Mouse (Mus musculus) lung, postnatal 4 days (tissue): ENCODE measurements around the gene Stk36.

ENCODE experiments used
- DNase-seq, 2 experiments: peaks; one replicate each; pipeline ENCODE4 v3.0.0; 2021

The Stk36 gene

DNA sequence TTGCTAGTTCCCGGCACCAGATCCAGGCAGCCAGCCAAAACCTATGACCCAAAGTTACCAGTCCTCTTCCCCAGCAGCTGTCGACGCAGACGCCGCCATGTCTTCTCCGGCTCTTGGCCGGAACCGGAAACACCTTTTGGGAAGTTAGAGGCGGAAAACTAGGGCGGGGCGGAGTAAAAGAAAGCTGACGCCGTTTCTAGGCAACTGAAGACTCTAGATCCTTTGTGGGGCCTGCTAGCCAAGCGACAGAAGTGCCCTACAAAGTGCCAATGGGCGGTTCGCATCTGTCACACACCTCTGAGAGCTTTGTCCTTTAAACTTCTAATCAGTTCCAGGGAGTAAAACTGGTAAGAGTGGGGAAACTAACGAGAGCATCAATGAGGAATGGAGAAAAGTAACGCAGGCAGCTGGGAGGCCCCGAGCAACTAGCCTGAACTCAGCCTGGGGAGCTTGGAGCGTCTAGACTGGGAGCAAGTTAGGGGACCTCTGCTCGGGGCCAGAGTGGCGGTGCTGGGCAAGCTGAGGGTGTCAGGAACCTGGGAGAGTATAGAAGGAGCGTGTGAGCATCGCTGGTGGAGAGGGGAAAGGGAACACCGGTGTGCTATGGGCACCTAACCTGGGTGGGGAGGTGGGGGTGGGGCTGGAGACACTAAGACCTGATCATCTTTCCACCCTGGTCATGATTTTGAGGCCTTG, at the start of gene Stk36, which contains the start of gene Rnf25:
TSS of gene Stk36 (plus strand) at position 179 of the 696 bp plus-strand sequence.
TSS of gene Rnf25 (minus strand) at position 131 of the 696 bp plus-strand sequence.
- peak; percentile 86 to 89 for DNase-seq

- no peak for DNase-seq
Observed at GRCm38 (mm10) chr1:74559061-74559460, 42.2 kb upstream of the Stk36 start.

GRCm38 (mm10) chr1:74565834-74566233, 35.4 kb upstream of the Stk36 start:
- no peak for DNase-seq

GRCm38 (mm10) chr1:74569739-74570719, 31.2 kb upstream of the Stk36 start:
- no peak for DNase-seq

DNA sequence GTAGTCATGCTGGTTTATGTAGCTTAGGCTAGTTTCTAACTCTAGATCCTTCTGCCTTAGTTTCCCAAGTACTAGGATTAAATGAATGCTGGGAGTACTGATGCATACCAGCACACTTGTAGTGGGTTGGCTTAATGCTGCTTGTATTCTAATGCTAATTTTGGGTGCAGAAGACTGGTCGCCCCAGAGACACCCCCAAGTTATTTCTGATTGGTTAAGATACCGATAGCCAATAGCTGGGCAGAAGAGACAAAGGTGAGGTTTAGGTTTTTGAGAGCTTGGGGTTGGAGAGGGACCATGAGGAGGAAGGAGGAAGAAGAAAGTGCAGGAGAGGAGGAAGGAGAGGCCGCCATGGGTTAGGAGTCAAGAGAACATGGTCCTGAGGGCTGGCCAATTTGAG, 18.6 kb upstream of the Stk36 start:
- DNase-seq, result no peak

- no peak for DNase-seq
Observed at GRCm38 (mm10) chr1:74584616-74585398, 16.4 kb upstream of the Stk36 start.

DNA sequence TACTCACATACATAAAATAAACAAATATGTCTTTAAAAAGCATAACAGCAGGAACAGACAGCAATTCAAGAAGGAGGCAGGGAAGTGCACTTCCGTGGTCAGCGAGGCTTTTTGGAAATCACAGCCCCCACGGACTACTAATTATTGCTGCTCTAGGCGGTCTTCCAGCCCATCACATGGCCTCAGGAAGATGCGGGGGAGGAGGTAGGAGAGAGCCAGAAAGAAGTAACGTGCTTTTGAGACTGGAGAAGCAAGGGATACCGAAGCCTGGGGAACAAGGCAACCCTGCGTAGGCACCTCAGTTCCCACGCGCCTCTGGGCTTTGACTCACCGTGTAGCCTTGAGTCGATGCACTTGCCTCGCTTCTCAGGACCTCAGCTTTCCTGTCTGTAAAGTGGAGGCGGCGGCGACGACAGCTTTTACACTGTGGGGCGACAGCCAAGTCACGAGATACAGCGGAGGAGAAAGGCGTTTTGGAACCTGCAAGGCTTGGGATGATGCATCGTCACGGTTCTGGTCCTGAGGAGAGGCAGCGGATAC, 13.9 kb upstream of the Stk36 start:
- DNase-seq, result no peak

- peak; percentile 99 for DNase-seq
Observed at GRCm38 (mm10) chr1:74587773-74588445, 13.3 kb upstream of the Stk36 start, which contains the start of the genes Zfp142 and Bcs1l. Gene Zfp142, minus strand, starts transcription at chr1:74588246. Gene Bcs1l, plus strand, starts transcription at chr1:74588289.

DNA sequence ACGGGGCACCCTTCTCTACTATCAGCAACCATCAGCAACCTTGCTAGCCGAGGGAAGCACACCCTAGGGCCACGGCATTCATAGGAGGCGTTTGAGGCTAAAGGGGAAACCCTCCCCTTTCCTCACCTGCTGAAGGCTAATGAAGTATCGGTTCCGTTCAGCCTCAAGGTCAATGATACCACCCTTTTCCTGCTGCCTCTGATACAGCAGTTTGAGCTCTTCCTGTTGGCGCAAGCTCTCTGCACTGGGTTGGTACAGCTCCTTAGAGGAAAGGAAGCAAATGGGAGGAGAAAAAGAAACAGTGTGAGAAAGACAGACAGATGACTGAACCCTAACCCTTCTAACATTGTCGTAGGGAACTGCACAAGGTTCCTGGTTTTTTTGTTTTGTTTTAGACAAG, 6.8 kb upstream of the Stk36 start:
- DNase-seq, result no peak

DNA sequence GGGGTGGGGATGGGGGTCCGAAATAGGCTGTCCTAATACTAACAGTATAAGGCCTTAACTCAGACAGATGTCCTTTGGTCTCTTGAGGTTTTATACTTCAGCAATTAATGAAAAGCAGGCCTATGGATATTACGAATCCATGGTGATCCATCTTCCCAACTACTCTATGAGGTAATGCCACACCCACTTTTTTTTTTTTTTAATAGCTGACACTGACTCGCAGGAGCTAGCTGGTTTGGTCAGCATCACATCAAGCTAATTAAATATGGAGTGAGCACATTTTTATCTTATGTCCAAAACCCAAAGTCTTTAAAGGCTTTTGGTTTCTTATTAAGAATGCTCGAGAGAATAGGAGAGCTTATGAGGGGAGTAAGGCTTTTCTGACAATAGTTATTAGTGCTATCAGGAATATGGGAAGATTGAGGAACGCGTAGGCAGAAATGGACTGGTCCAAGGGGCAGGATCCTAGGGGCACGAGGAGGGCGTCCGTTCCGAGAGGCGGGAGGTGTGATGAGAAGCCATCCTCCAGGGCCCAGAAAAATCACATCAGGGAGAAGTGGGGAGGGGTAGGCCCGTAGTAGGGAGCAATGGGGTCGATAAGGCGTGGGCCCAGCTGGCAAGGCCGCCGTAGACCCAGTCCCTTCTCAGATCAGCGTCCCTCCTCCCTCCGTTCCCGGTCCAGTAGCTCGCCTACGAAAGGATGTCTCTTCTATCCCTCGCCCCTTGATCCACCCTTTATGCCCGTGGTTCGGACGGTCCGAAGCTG, 561 bp upstream of the Stk36 start:
- no peak for DNase-seq

GRCm38 (mm10) chr1:74624183-74624582, 22.9 kb downstream of the Stk36 start:
- DNase-seq, result peak; percentile 41 to 54

DNA sequence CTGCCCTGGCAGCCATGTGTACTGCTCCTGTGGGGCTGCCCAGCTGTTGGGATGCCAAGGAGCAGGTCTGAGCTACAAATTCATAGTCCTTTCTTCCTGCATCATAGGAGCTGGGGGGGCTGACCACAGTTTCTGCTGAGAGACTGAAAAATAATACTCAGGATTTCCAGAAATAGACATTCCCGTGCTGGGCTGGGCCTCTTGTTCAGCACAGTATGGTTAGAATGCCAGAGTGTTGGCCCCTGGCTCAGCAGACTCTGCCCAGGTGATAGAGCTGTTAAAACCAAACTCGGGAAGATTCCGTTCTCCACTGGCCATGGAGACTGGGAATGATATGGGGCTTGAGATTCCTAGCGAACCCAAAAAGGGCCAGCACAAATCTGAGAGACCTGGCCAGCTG, 24.8 kb downstream of the Stk36 start:
- DNase-seq, result no peak

- DNase-seq, result peak in 1 of 2 experiments; percentile 39
Observed at GRCm38 (mm10) chr1:74628001-74628400, 26.8 kb downstream of the Stk36 start.

GRCm38 (mm10) chr1:74632734-74633133, 31.5 kb downstream of the Stk36 start:
- DNase-seq, result no peak

- DNase-seq, result no peak
Observed at GRCm38 (mm10) chr1:74643524-74643923, 42.3 kb downstream of the Stk36 start.

GRCm38 (mm10) chr1:74643926-74644325, 42.7 kb downstream of the Stk36 start:
- DNase-seq, result no peak

DNA sequence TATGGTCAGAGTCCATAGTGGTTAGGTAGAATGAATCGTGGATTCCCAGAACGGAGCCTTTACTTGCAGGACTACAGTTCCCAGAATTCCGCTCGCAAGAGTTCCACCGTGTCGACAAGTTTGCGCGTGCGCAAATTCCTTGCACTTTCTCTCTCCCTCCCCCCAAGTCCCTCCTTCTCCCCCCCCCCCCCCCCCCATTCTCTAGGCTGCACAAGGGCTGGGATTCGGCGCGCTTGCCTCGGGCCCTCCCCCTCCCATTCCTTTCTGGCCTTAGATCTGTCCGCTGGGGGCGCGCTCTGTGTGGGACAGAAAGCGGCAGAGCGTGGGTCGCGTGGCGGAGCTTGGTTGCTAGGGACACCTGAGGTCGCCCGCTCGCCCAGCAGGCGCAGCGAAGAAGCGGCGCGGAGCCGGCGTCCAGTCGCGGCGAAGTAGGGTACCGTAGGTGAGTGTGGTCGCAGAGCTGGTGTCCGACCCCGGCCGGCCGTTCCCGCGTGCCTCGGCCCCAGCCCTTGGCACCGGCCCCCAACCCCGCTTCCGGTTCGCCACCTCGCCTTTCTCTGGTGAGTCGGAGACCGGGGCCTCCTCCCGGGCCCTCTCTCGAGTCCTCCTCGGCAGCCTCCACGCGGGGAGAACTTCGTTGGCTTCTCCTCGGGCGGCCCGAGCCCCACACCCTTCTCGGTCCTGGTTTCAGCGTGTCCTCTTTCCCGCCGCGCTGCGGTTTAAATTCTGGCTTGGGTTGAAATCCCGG, 60.4 kb downstream of the Stk36 start, which contains the start of gene Ttll4:
TSS of gene Ttll4 (plus strand) at position 298 of the 748 bp plus-strand sequence.
- peak; percentile 95 to 97 for DNase-seq

DNA sequence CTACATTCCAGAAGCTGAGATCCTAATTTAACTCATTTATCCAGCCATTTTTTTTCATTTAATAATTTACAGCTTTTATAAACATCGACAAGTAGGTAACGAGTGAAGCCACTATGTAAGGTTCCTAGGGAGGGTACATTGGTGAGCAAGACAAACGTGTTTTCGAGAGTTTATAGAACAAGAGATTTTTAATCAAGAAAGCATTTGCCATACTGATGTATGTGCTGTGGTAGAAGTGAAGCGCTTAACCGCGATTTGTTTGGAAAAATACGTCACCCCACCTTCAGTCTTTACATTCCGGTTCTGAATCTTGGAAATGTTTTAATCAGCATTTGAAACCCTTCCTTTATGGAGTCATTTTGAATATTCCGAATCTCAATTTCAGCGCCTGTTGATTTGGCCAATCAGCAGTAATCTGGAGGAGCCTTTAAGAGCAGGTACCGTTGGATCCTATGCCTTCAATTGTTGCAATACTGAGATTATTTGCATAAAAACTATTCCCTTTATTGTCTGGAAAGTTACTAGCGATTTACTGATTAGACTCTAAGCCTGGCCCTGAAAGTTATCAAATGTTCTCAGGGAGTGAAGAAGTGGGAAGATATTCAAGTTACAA, 61.1 kb downstream of the Stk36 start:
- DNase-seq, result no peak

GRCm38 (mm10) chr1:74665153-74665552, 63.9 kb downstream of the Stk36 start:
- DNase-seq, result no peak

- no peak for DNase-seq
Observed at GRCm38 (mm10) chr1:74668371-74668770, 67.1 kb downstream of the Stk36 start.
